Comparison of ENCODE assay signal across 8 mouse cellular contexts in genomic region chr3:156559826-156560471, GRCm38 (mm10). TPM values are rescaled to one million over a fixed set of nuclear protein-coding genes. Genes with fewer than 3 reads are reported as not detected.
DNase-seq lines count a peak whose midpoint lies in the region; ATAC-seq and TF ChIP-seq lines count a peak whose summit lies in the region.

No protein-coding gene starts in this region.

- no peaks in the 10 kb centered on the region; the same call in 1 of the 2 replicates for H3K27me3 ChIP-seq in heart, adult 2 months (ENCODE audit: control insufficient read depth, insufficient read depth, low read length)
- peaks cover 34% of the 10 kb centered on the region for H3K27me3 ChIP-seq in heart, embryonic 14.5 days (ENCODE audit: control insufficient read depth, insufficient read depth, low read length)
- 0 out of 2 replicates have a peak, but pooled peaks cover 2% of the 10 kb centered on the region for H3K27me3 ChIP-seq in neural tube, embryonic 11.5 days (ENCODE audit: control insufficient read depth, insufficient read depth, low read length)

- TF ChIP-seq POLR2A in heart, adult 2 months (IDR thresholded peaks at IDR 0.05; ENCODE audit: insufficient read depth, low read depth, low read length) = no peak

- intact Hi-C loops in heart, adult 2 months (cut with DNase I) = no loop called here

- no peak overlapping the region for H3K27ac ChIP-seq in heart, adult 2 months
- H3K27ac ChIP-seq in heart, embryonic 14.5 days (replicated peaks in 1 of 2; ENCODE audit: control insufficient read depth in 1 of 2, insufficient read depth in 1 of 2, low read depth in 2 of 2, low read length in 2 of 2) = no peak overlapping the region
- H3K27ac ChIP-seq in neural tube, embryonic 11.5 days (ENCODE audit: low read depth, low read length) = no peak overlapping the region

- H3K79me2 ChIP-seq in heart, adult 2 months (replicated peaks; ENCODE audit: control insufficient read depth, insufficient read depth, low read length) = no peaks in the 10 kb centered on the region

- no peaks in the 10 kb centered on the region for H3K4me1 ChIP-seq in heart, adult 2 months (ENCODE audit: control insufficient read depth, insufficient read depth, low read length)
- peaks cover 0 to 5% of the 10 kb centered on the region in 2 experiments; a peak in 1 of 4 replicates for H3K4me1 ChIP-seq in heart, embryonic 14.5 days (ENCODE audit: control insufficient read depth in 2 of 2, insufficient read depth in 2 of 2, low read length in 2 of 2)
- H3K4me1 ChIP-seq in neural tube, embryonic 11.5 days (ENCODE audit: control insufficient read depth, insufficient read depth, low read length) = no peaks in the 10 kb centered on the region

- H3K4me2 ChIP-seq in heart, embryonic 14.5 days (ENCODE audit: low read length) = peak overlapping the region; percentile 97
- H3K4me2 ChIP-seq in neural tube, embryonic 11.5 days (ENCODE audit: low read depth) = peak overlapping the region; percentile 74

- no peak for ATAC-seq in heart, embryonic 14.5 days (ENCODE audit: insufficient number of reproducible peaks, insufficient read depth, low FRiP score, low read depth)
- ATAC-seq in neural tube, embryonic 11.5 days (ENCODE audit: insufficient read depth, low FRiP score, low TSS enrichment) = 0 out of 2 replicates have a peak, but pooled peaks have one; percentile 17

- peak overlapping the region; percentile 35; the same call in 1 of the 2 replicates for H3K4me3 ChIP-seq in heart, adult 2 months
- H3K4me3 ChIP-seq in heart, embryonic 14.5 days (ENCODE audit: control insufficient read depth in 1 of 2, insufficient read depth in 1 of 2, low read depth in 1 of 2, low read length in 2 of 2) = peak overlapping the region; percentile 53 to 63; a peak in 3 of 4 replicates
- peak overlapping the region; percentile 45 for H3K4me3 ChIP-seq in neural tube, embryonic 11.5 days (ENCODE audit: low read depth, low read length)

- DNase-seq in heart, adult 2 months = no peak
- DNase-seq in heart, adult 8-10 months (ENCODE audit: low spot score) = no peak
- peak; percentile 76 for DNase-seq in cerebellum, postnatal 10 days
- DNase-seq in layer of hippocampus, postnatal 25 days (ENCODE audit: extremely low spot score in 1 of 2, low spot score in 1 of 2) = peak; percentile 31 to 47
- peak; percentile 38 for DNase-seq in neural tube, embryonic 11.5 days (ENCODE audit: low spot score)
- DNase-seq in urinary bladder, postnatal 10 days (ENCODE audit: low spot score) = no peak
- DNase-seq in thymus, postnatal 4 days = no peak

- 9% methylated on average over 19 of the region's 19 CpGs for WGBS in heart, adult 2 months
- 9% methylated on average over 19 of the region's 19 CpGs for WGBS in heart, embryonic 14.5 days
- 4% methylated on average over 19 of the region's 19 CpGs for WGBS in neural tube, embryonic 11.5 days

- H3K9ac ChIP-seq in heart, adult 2 months (ENCODE audit: low read depth, low read length) = no peak overlapping the region
- no peak overlapping the region for H3K9ac ChIP-seq in heart, embryonic 14.5 days (ENCODE audit: low read length)
- H3K9ac ChIP-seq in neural tube, embryonic 11.5 days (ENCODE audit: low read length) = peak overlapping the region; percentile 40; the same call in 1 of the 2 replicates

- H3K36me3 ChIP-seq in heart, adult 2 months (ENCODE audit: control insufficient read depth, insufficient read depth, low read length) = no peaks in the 10 kb centered on the region
- H3K36me3 ChIP-seq in heart, embryonic 14.5 days (ENCODE audit: control insufficient read depth, insufficient read depth, low read length) = no peaks in the 10 kb centered on the region
- H3K36me3 ChIP-seq in neural tube, embryonic 11.5 days (ENCODE audit: control insufficient read depth, insufficient read depth, low read length) = no peaks in the 10 kb centered on the region

- no peak for TF ChIP-seq CTCF in heart, adult 2 months (IDR thresholded peaks at IDR 0.05)

- no peak for TF ChIP-seq EP300 in heart, adult 2 months (IDR thresholded peaks at IDR 0.05; ENCODE audit: insufficient read depth, low read depth, low read length)

- no peaks in the 10 kb centered on the region for H3K9me3 ChIP-seq in heart, embryonic 14.5 days (ENCODE audit: control insufficient read depth, low read length)
- H3K9me3 ChIP-seq in neural tube, embryonic 11.5 days (ENCODE audit: control insufficient read depth, low read length) = no peaks in the 10 kb centered on the region

RNA-seq across cellular contexts. Expression of gene Negr1, which starts 1.6 kb away (rescaled TPM):
- 1 to 10 TPM in 1 of 2 experiments, under 1 TPM in 1; 0.65 to 1.1 TPM for total RNA-seq in heart, adult 2 months (2021)
- 1.1 and 1.3 TPM in 2 replicates for polyA plus RNA-seq in heart, adult 2 months (2012; rRNA removed)
- under 1 TPM; 0.41 to 0.94 (median 0.84) TPM for total RNA-seq in heart, adult 8-10 months (2022)
- polyA plus RNA-seq in heart, embryonic 14.5 days (2014; fragmentation: Nextera tagmentation; extraction: Ambion mirVana) = 1.5 and 2.4 TPM in 2 replicates
- 100 to 1,000 TPM; 127 to 141 TPM for total RNA-seq in layer of hippocampus, postnatal 25 days (2021)
- polyA plus RNA-seq in neural tube, embryonic 11.5 days (2014; fragmentation: Nextera tagmentation; extraction: Ambion mirVana) = 4.1 and 4.2 TPM in 2 replicates

Comparison
In these comparisons a context has a peak if more than half of its experiments do, and no peak if none do; other contexts are left out.
1. DNase-seq: peak in cerebellum, postnatal 10 days (2 of 2), layer of hippocampus, postnatal 25 days (2 of 2) and neural tube, embryonic 11.5 days (single experiment); none in heart, adult 2 months (0 of 2), heart, adult 8-10 months (single experiment), urinary bladder, postnatal 10 days (single experiment) and thymus, postnatal 4 days (single experiment).
2. RNA of gene Negr1, which starts 1.6 kb away (total RNA-seq): 127 to 141 TPM in layer of hippocampus, postnatal 25 days; 0.65 to 1.1 TPM in heart, adult 2 months and 0.41 to 0.94 TPM in heart, adult 8-10 months; every median in the first group is over 10 times any median in the second.
3. Peak in every context shown above with its lines, with median percentiles within 50 percentile points of each other: H3K4me3 ChIP-seq.